8 mouse cellular contexts compared by ENCODE assay signal in the genomic region with DNA sequence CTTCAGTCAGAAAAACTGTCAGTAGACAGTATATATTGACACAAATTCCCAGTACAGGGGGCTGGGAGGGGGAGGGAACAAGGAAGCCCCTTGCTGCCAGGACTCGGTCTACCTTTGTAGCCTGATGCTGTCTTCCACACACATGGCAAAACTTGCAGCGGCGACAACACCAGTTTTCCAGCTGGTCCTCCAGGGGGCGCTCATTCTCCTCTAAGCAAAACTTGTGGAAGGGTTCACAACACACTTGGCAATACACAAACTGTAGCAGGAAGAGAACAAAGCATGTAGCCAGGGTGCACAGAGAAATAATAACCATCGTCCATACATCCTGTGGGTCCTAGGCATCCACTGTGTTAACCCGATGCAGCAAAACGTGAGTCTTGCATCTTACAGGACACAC. TPM values are rescaled to one million over a fixed set of nuclear protein-coding genes. Genes with fewer than 3 reads are reported as not detected.
A peak's percentile ranks its signal among the peaks of the same experiment; 100 is the strongest.
DNase-seq lines count a peak whose midpoint lies in the region; ATAC-seq and TF ChIP-seq lines count a peak whose summit lies in the region.

No protein-coding gene starts in this region.

- no peaks in the 10 kb centered on the region for H3K4me1 ChIP-seq in midbrain, embryonic 14.5 days (ENCODE audit: control insufficient read depth, insufficient read depth, low read length)
- no peaks in the 10 kb centered on the region for H3K4me1 ChIP-seq in midbrain, embryonic 16.5 days (ENCODE audit: control insufficient read depth, insufficient read depth, low read length)
- H3K4me1 ChIP-seq in lung, adult 2 months (ENCODE audit: control insufficient read depth, insufficient read depth, low read length), result no peaks in the 10 kb centered on the region

- TF ChIP-seq CTCF in lung, adult 2 months (IDR thresholded peaks at IDR 0.05; ENCODE audit: insufficient read depth, low read length), result peak; percentile 71

- no peak overlapping the region for H3K4me2 ChIP-seq in midbrain, embryonic 14.5 days (ENCODE audit: low read length)
- no peak overlapping the region for H3K4me2 ChIP-seq in midbrain, embryonic 16.5 days (ENCODE audit: low read length)

- 49% methylated on average over 7 of the region's 7 CpGs for WGBS in midbrain, embryonic 14.5 days
- WGBS in midbrain, embryonic 16.5 days, result 50% methylated on average over 7 of the region's 7 CpGs
- WGBS in lung, adult 2 months, result 43% methylated on average over 7 of the region's 7 CpGs

- no peak overlapping the region for H3K27ac ChIP-seq in midbrain, embryonic 14.5 days (replicated peaks; ENCODE audit: low read depth, low read length)
- no peak overlapping the region for H3K27ac ChIP-seq in midbrain, embryonic 16.5 days (ENCODE audit: low read length)

- H3K27me3 ChIP-seq in midbrain, embryonic 14.5 days (ENCODE audit: control insufficient read depth, insufficient read depth, low read length), result no peaks in the 10 kb centered on the region
- no peaks in the 10 kb centered on the region for H3K27me3 ChIP-seq in midbrain, embryonic 16.5 days (ENCODE audit: control insufficient read depth, insufficient read depth, low read depth, low read length)

- peak; percentile 86 for DNase-seq in midbrain, embryonic 14.5 days
- peak; percentile 36 for DNase-seq in c-Kit-negative CD71-positive TER-119-positive erythroid progenitor cells, embryonic 14.5 days (ENCODE audit: low read depth, low spot score)
- peak; percentile 31 to 80 for DNase-seq in frontal cortex, adult 2 months (ENCODE audit: extremely low spot score in 1 of 2, low spot score in 1 of 2)
- peak; percentile 62 to 85 for DNase-seq in kidney, postnatal 36 days
- DNase-seq in lung, adult 2 months, result peak; percentile 69
- DNase-seq in right cerebral cortex, postnatal 14 days, result peak; percentile 78
- DNase-seq in urinary bladder, postnatal 36 days (ENCODE audit: low spot score in 2 of 2), result peak; percentile 56 to 70

- no peak overlapping the region for H3K9ac ChIP-seq in midbrain, embryonic 14.5 days (replicated peaks; ENCODE audit: low read length)
- no peak overlapping the region for H3K9ac ChIP-seq in midbrain, embryonic 16.5 days (ENCODE audit: low read depth, low read length)

- no peak for TF ChIP-seq POLR2A in lung, adult 2 months (IDR thresholded peaks at IDR 0.05; ENCODE audit: borderline replicate concordance, extremely low read depth, low read depth, low read length)

- no peak overlapping the region for H3K4me3 ChIP-seq in midbrain, embryonic 14.5 days (replicated peaks; ENCODE audit: low read depth, low read length)
- no peak overlapping the region for H3K4me3 ChIP-seq in midbrain, embryonic 16.5 days (ENCODE audit: low read depth, low read length)
- no peak overlapping the region for H3K4me3 ChIP-seq in lung, adult 2 months (replicated peaks; ENCODE audit: extremely low read depth, low read depth, low read length)

- no peaks in the 10 kb centered on the region for H3K9me3 ChIP-seq in midbrain, embryonic 14.5 days (ENCODE audit: control insufficient read depth, low read length)
- no peaks in the 10 kb centered on the region for H3K9me3 ChIP-seq in midbrain, embryonic 16.5 days (replicated peaks; ENCODE audit: control insufficient read depth, low read length, poor library complexity, severe bottlenecking)

- no peak for ATAC-seq in midbrain, embryonic 14.5 days (ENCODE audit: low FRiP score, low TSS enrichment)
- no peak for ATAC-seq in midbrain, embryonic 16.5 days

- peaks cover 85% of the 10 kb centered on the region for H3K36me3 ChIP-seq in midbrain, embryonic 14.5 days (ENCODE audit: control insufficient read depth, insufficient read depth, low read length)
- peaks cover 50% of the 10 kb centered on the region for H3K36me3 ChIP-seq in midbrain, embryonic 16.5 days (ENCODE audit: control insufficient read depth, insufficient read depth, low read length)

RNA-seq across cellular contexts. Expression of a gene that starts 33.6 kb away (rescaled TPM):
- polyA plus RNA-seq in midbrain, embryonic 14.5 days (2014; fragmentation: Nextera tagmentation; extraction: Ambion mirVana), result 0.41 and 0.72 TPM in 2 replicates
- 0.25 TPM in 1 of 2 replicates, not detected in the other for polyA plus RNA-seq in midbrain, embryonic 16.5 days (2015; fragmentation: Nextera tagmentation; extraction: Ambion mirVana)
- polyA plus RNA-seq in frontal cortex, adult 2 months (2012; rRNA removed), result 0.88 and 1.4 TPM in 2 replicates
- polyA plus RNA-seq in lung, adult 2 months (2012; rRNA removed), result 17.6 and 19.8 TPM in 2 replicates

RNA-seq across cellular contexts. Expression of a gene that starts 37.3 kb away (rescaled TPM):
- 10.0 and 15.6 TPM in 2 replicates for polyA plus RNA-seq in midbrain, embryonic 14.5 days (2014; fragmentation: Nextera tagmentation; extraction: Ambion mirVana)
- polyA plus RNA-seq in midbrain, embryonic 16.5 days (2015; fragmentation: Nextera tagmentation; extraction: Ambion mirVana), result 16.0 and 19.8 TPM in 2 replicates
- 87.8 and 89.6 TPM in 2 replicates for polyA plus RNA-seq in frontal cortex, adult 2 months (2012; rRNA removed)
- polyA plus RNA-seq in lung, adult 2 months (2012; rRNA removed), result 3.7 and 5.1 TPM in 2 replicates

RNA-seq across cellular contexts. Expression of a gene that starts 44.7 kb away (rescaled TPM):
- polyA plus RNA-seq in midbrain, embryonic 14.5 days (2014; fragmentation: Nextera tagmentation; extraction: Ambion mirVana), result 21.0 and 22.2 TPM in 2 replicates
- polyA plus RNA-seq in midbrain, embryonic 16.5 days (2015; fragmentation: Nextera tagmentation; extraction: Ambion mirVana), result 14.1 and 22.3 TPM in 2 replicates
- 29.9 and 32.5 TPM in 2 replicates for polyA plus RNA-seq in frontal cortex, adult 2 months (2012; rRNA removed)
- 18.8 and 22.6 TPM in 2 replicates for polyA plus RNA-seq in lung, adult 2 months (2012; rRNA removed)

Comparison
In these comparisons a context has a peak if more than half of its experiments do, and no peak if none do; other contexts are left out.
1. DNase-seq: peak in every context shown above with its lines; median percentile 86 in midbrain, embryonic 14.5 days; 78 in right cerebral cortex, postnatal 14 days; 74 in kidney, postnatal 36 days; 69 in lung, adult 2 months; 63 in urinary bladder, postnatal 36 days; 56 in frontal cortex, adult 2 months; 36 in c-Kit-negative CD71-positive TER-119-positive erythroid progenitor cells, embryonic 14.5 days.